1 mouse cellular context compared by ENCODE assay signal in genomic region chr2:73003049-73003448, GRCm38 (mm10).
TF ChIP-seq lines count a peak whose summit lies in the region.

No protein-coding gene starts in this region.

TF ChIP-seq in MEL, 35 proteins besides CTCF, POLR2A, EP300 and RAD21 (continued from another document):
- no peak for TF ChIP-seq GATA1 (IDR thresholded peaks at IDR 0.05; ENCODE audit: low read depth, low read length)
- peak; percentile 84; the same call in 1 of the 2 replicates for TF ChIP-seq CHD1 (IDR thresholded peaks at IDR 0.05; ENCODE audit: low read depth, low read length)
- no peak for TF ChIP-seq GABPA (IDR thresholded peaks at IDR 0.05; ENCODE audit: low read depth, low read length)
- no peak for TF ChIP-seq JUND (IDR thresholded peaks at IDR 0.05; ENCODE audit: low read depth, low read length)
